ENCODE assay signal across 19 mouse cellular contexts in genomic region chr3:84927901-84928300, GRCm38 (mm10).
A peak's percentile ranks its signal among the peaks of the same experiment; 100 is the strongest.
DNase-seq lines count a peak whose midpoint lies in the region; ATAC-seq and TF ChIP-seq lines count a peak whose summit lies in the region.
"Had no signal": no experiment of that assay in that cellular context is flagged by ENCODE, and none has a peak within 500 bp of the region (broad histone marks: within the 10 kb centered on the region; RNA-seq: fewer than 3 reads in every experiment).

No protein-coding gene starts in this region.

- no peak overlapping the region for H3K4me2 ChIP-seq in CH12.LX (ENCODE audit: insufficient read depth, low read depth, poor library complexity, severe bottlenecking)
- no peak overlapping the region for H3K4me2 ChIP-seq in midbrain, embryonic 15.5 days
- H3K4me2 ChIP-seq in lung, postnatal 0 days (replicated peaks; ENCODE audit: low read depth, low read length) = no peak overlapping the region
- H3K4me2 ChIP-seq: embryonic facial prominence, embryonic 12.5 days had no signal

- 0 out of 2 replicates have a peak, but pooled peaks have one; percentile 3 for TF ChIP-seq CTCF in layer of hippocampus, adult 2 months (conservative IDR thresholded peaks at IDR 0.05)
- TF ChIP-seq CTCF in CH12.LX (conservative IDR thresholded peaks at IDR 0.05 in 1 of 2, IDR thresholded peaks at IDR 0.05 in 1 of 2; ENCODE audit: low read depth in 2 of 2, low read length in 2 of 2) (peak in 1 of 2 experiments; percentile 37; a peak in 2 of 4 replicates), Patski (IDR thresholded peaks at IDR 0.05) (peak; percentile 19)
- TF ChIP-seq CTCF in lung, postnatal 0 days (IDR thresholded peaks at IDR 0.05) = no peak

- H3K27me3 ChIP-seq in CH12.LX (replicated peaks) = no peaks in the 10 kb centered on the region
- H3K27me3 ChIP-seq in Patski = no peaks in the 10 kb centered on the region
- H3K27me3 ChIP-seq in midbrain, embryonic 15.5 days (replicated peaks) = no peaks in the 10 kb centered on the region
- H3K27me3 ChIP-seq in lung, postnatal 0 days (replicated peaks; ENCODE audit: insufficient read depth, low read length) = no peaks in the 10 kb centered on the region
- H3K27me3 ChIP-seq: embryonic facial prominence, embryonic 12.5 days had no signal

- no peak for ATAC-seq in Patski
- 0 out of 2 replicates have a peak, but pooled peaks have one; percentile 37 for ATAC-seq in megakaryocyte progenitor cell, adult 5-6 weeks (replicated peaks; ENCODE audit: poor library complexity)
- no peak for ATAC-seq in midbrain, embryonic 15.5 days (replicated peaks)
- no peak for ATAC-seq in lung, postnatal 0 days
- ATAC-seq: hindbrain, embryonic 16.5 days; intestine, embryonic 16.5 days had no signal

- H3K27ac ChIP-seq in layer of hippocampus, adult 2 months = no peak overlapping the region
- no peak overlapping the region for H3K27ac ChIP-seq in CH12.LX (ENCODE audit: insufficient read depth, low read depth)
- no peak overlapping the region for H3K27ac ChIP-seq in midbrain, embryonic 15.5 days
- no peak overlapping the region for H3K27ac ChIP-seq in lung, postnatal 0 days (ENCODE audit: low read length)
- H3K27ac ChIP-seq: embryonic facial prominence, embryonic 12.5 days; heart, embryonic 10.5 days; left cerebral cortex, adult 2 months; midbrain, embryonic 10.5 days had no signal

- H3K79me2 ChIP-seq in CH12.LX (replicated peaks; ENCODE audit: control insufficient read depth, extremely low read depth, insufficient read depth, poor library complexity, severe bottlenecking) = peaks cover 2% of the 10 kb centered on the region; the same call in 1 of the 2 replicates

- H3K9ac ChIP-seq in CH12.LX (ENCODE audit: insufficient read depth, low read depth) = no peak overlapping the region
- no peak overlapping the region for H3K9ac ChIP-seq in midbrain, embryonic 15.5 days
- no peak overlapping the region for H3K9ac ChIP-seq in lung, postnatal 0 days (replicated peaks; ENCODE audit: low read depth)
- H3K9ac ChIP-seq: embryonic facial prominence, embryonic 12.5 days had no signal

- H3K4me1 ChIP-seq in CH12.LX (ENCODE audit: control insufficient read depth in 1 of 2, insufficient read depth in 2 of 2) = peaks cover 6 to 34% of the 10 kb centered on the region in 2 experiments; a peak in 3 of 4 replicates
- no peaks in the 10 kb centered on the region for H3K4me1 ChIP-seq in midbrain, embryonic 15.5 days
- H3K4me1 ChIP-seq in lung, postnatal 0 days (ENCODE audit: insufficient read depth, low read depth, low read length) = 0 out of 2 replicates have a peak, but pooled peaks cover 3% of the 10 kb centered on the region
- H3K4me1 ChIP-seq: embryonic facial prominence, embryonic 12.5 days; midbrain, embryonic 10.5 days had no signal

- dilution Hi-C loops in CH12.LX (cut with MboI; ENCODE audit: extremely low pct_ligation_motif_present, extremely low pct_unique_long_range_greater_than_20kb, low sequenced_read_pairs) = no loop called here

- TF ChIP-seq POLR2A in CH12.LX (IDR thresholded peaks at IDR 0.05; ENCODE audit: low read depth, low read length) = no peak

- no peak for TF ChIP-seq EP300 in CH12.LX (IDR thresholded peaks at IDR 0.05; ENCODE audit: low read length)
- no peak for TF ChIP-seq EP300 in lung, postnatal 0 days (IDR thresholded peaks at IDR 0.05)

- CTCF ChIA-PET in Patski (lab: Charles Lee) = interaction anchor here (0.7 to 2.4 kb wide), 5 partner anchors 9 to 645 kb away, joined by 3 to 7 read pairs (median 3); no protein-coding TSS in a partner anchor

- POLR2A ChIA-PET in Patski (lab: Charles Lee) = interaction anchor here (0.8 kb wide), 1 partner anchor 20 kb away, joined by 4 read pairs; no protein-coding TSS in a partner anchor

- DNase-seq in layer of hippocampus, adult 2 months (ENCODE audit: low spot score in 2 of 2) = no peak
- no peak for DNase-seq in layer of hippocampus, adult 9-11 months
- DNase-seq in CH12.LX (ENCODE audit: extremely low read depth) (no peak), Patski (ENCODE audit: low read depth, low spot score) (no peak)
- DNase-seq in layer of hippocampus, adult 9-10 months (ENCODE audit: low spot score) = no peak
- DNase-seq in lung, postnatal 0 days (ENCODE audit: low spot score) = no peak
- DNase-seq: adrenal gland, adult 8-10 months; cerebellum, adult 18-20 months; cerebellum, postnatal 25 days; kidney, postnatal 36 days; lung, postnatal 4 days had no signal

- H3K9me3 ChIP-seq in CH12.LX (replicated peaks; ENCODE audit: low read length) = no peaks in the 10 kb centered on the region
- no peaks in the 10 kb centered on the region for H3K9me3 ChIP-seq in midbrain, embryonic 15.5 days
- H3K9me3 ChIP-seq in lung, postnatal 0 days (ENCODE audit: low read length) = no peaks in the 10 kb centered on the region
- H3K9me3 ChIP-seq: embryonic facial prominence, embryonic 12.5 days; heart, embryonic 10.5 days; midbrain, embryonic 10.5 days had no signal

- peaks cover 0 to 34% of the 10 kb centered on the region in 2 experiments for H3K36me3 ChIP-seq in CH12.LX (replicated peaks in 1 of 2; ENCODE audit: control insufficient read depth in 1 of 2, insufficient read depth in 1 of 2, low read length in 1 of 2)
- H3K36me3 ChIP-seq in midbrain, embryonic 15.5 days (replicated peaks) = no peaks in the 10 kb centered on the region
- no peaks in the 10 kb centered on the region for H3K36me3 ChIP-seq in lung, postnatal 0 days (ENCODE audit: insufficient read depth, low read length)
- H3K36me3 ChIP-seq: embryonic facial prominence, embryonic 12.5 days; heart, embryonic 10.5 days; midbrain, embryonic 10.5 days had no signal

- WGBS in midbrain, embryonic 15.5 days = 86% methylated on average over 2 of the region's 2 CpGs
- WGBS in lung, postnatal 0 days = 77% methylated on average over 2 of the region's 2 CpGs

- H3K4me3 ChIP-seq in layer of hippocampus, adult 2 months = no peak overlapping the region
- no peak overlapping the region for H3K4me3 ChIP-seq in CH12.LX (replicated peaks in 1 of 3; ENCODE audit: low read depth in 2 of 3, low read length in 2 of 3, poor library complexity in 1 of 3)
- H3K4me3 ChIP-seq in midbrain, embryonic 15.5 days = no peak overlapping the region
- H3K4me3 ChIP-seq in lung, postnatal 0 days (ENCODE audit: low read depth, low read length) = no peak overlapping the region
- H3K4me3 ChIP-seq: embryonic facial prominence, embryonic 12.5 days; heart, embryonic 10.5 days; left cerebral cortex, adult 2 months; midbrain, embryonic 10.5 days had no signal

- peak; percentile 19 for TF ChIP-seq RAD21 in CH12.LX (IDR thresholded peaks at IDR 0.05; ENCODE audit: low read depth, low read length)

- in situ Hi-C loops in CH12.LX (cut with MboI; ENCODE audit: low pct_ligation_motif_present, low pct_unique_long_range_greater_than_20kb, low sequenced_read_pairs) (loop anchor here (25.0 kb wide), 2 partner anchors 359 to 634 kb away; partner anchors contain the start of gene Gatb), Patski (cut with MboI; ENCODE audit: low pct_unique_long_range_greater_than_20kb) (loop anchor here (10.0 kb wide), 1 partner anchor 1187 kb away; no protein-coding TSS in a partner anchor)

TF ChIP-seq in CH12.LX, 34 proteins besides CTCF, POLR2A, EP300 and RAD21:
- TF ChIP-seq SMC3 (IDR thresholded peaks at IDR 0.05; ENCODE audit: low read depth, low read length) = 0 out of 2 replicates have a peak, but pooled peaks have one; percentile 8
- TF ChIP-seq KAT2A (IDR thresholded peaks at IDR 0.05; ENCODE audit: insufficient replicate concordance, low read length) = no peak
- TF ChIP-seq MAFK (IDR thresholded peaks at IDR 0.05; ENCODE audit: insufficient replicate concordance, low read length) = no peak
- TF ChIP-seq UBTF (IDR thresholded peaks at IDR 0.05; ENCODE audit: low read depth, low read length) = no peak
